Mouse (Mus musculus): Measurements from ENCODE around the gene Slc38a9.

The Slc38a9 gene

GRCm38 (mm10) chr13:112660574-112661381 lies at the start of gene Slc38a9:
Gene Slc38a9, plus strand, starts transcription at chr13:112660751.
- in situ Hi-C loops (cut with MboI; ENCODE audit: unreplicated experiment in 2 of 2), result loop anchor here (10.0 to 25.0 kb wide), 6 partner anchors 264 to 1223 kb away; partner anchors contain the start of genes Arl15 (in 2 of the 2), Dhx29 (in 1 of the 2) and Mtrex (in 1 of the 2)

- in situ Hi-C loops (cut with MboI; ENCODE audit: unreplicated experiment in 2 of 2), result no loop called here
Measured at GRCm38 (mm10) chr13:112621592-112621991, 39.0 kb upstream of the Slc38a9 start.

- in situ Hi-C loops (cut with MboI; ENCODE audit: unreplicated experiment in 2 of 2), result no loop called here
Measured at GRCm38 (mm10) chr13:112623656-112624055, 36.9 kb upstream of the Slc38a9 start.

GRCm38 (mm10) chr13:112624622-112625021 lies 35.9 kb upstream of the Slc38a9 start:
- in situ Hi-C loops (cut with MboI; ENCODE audit: unreplicated experiment in 2 of 2), result loop anchor here in 1 of 2 experiments (25.0 kb wide), 1 partner anchor 1237 kb away; no protein-coding TSS in a partner anchor

- in situ Hi-C loops (cut with MboI; ENCODE audit: unreplicated experiment in 2 of 2), result loop anchor here in 1 of 2 experiments (25.0 kb wide), 1 partner anchor 1238 kb away; no protein-coding TSS in a partner anchor
Measured at GRCm38 (mm10) chr13:112625566-112625965, 35.0 kb upstream of the Slc38a9 start.

- in situ Hi-C loops (cut with MboI; ENCODE audit: unreplicated experiment in 2 of 2), result loop anchor here in 1 of 2 experiments (25.0 kb wide), 1 partner anchor 1248 kb away; no protein-coding TSS in a partner anchor
Measured at GRCm38 (mm10) chr13:112635174-112635837, 25.2 kb upstream of the Slc38a9 start.

- in situ Hi-C loops (cut with MboI; ENCODE audit: unreplicated experiment in 2 of 2), result loop anchor here in 1 of 2 experiments (25.0 kb wide), 1 partner anchor 1249 kb away; no protein-coding TSS in a partner anchor
Measured at GRCm38 (mm10) chr13:112636498-112636897, 24.1 kb upstream of the Slc38a9 start.

- in situ Hi-C loops (cut with MboI; ENCODE audit: unreplicated experiment in 2 of 2), result loop anchor here in 1 of 2 experiments (25.0 kb wide), 1 partner anchor 1252 kb away; no protein-coding TSS in a partner anchor
Measured at GRCm38 (mm10) chr13:112639111-112639510, 21.4 kb upstream of the Slc38a9 start.

GRCm38 (mm10) chr13:112642897-112643296 lies 17.7 kb upstream of the Slc38a9 start:
- in situ Hi-C loops (cut with MboI; ENCODE audit: unreplicated experiment in 2 of 2), result loop anchor here in 1 of 2 experiments (25.0 kb wide), 1 partner anchor 1256 kb away; no protein-coding TSS in a partner anchor

- in situ Hi-C loops (cut with MboI; ENCODE audit: unreplicated experiment in 2 of 2), result loop anchor here in 1 of 2 experiments (25.0 kb wide), 1 partner anchor 1258 kb away; no protein-coding TSS in a partner anchor
Measured at GRCm38 (mm10) chr13:112644996-112645395, 15.6 kb upstream of the Slc38a9 start.

GRCm38 (mm10) chr13:112645529-112646186 lies 14.9 kb upstream of the Slc38a9 start:
- in situ Hi-C loops (cut with MboI; ENCODE audit: unreplicated experiment in 2 of 2), result loop anchor here in 1 of 2 experiments (25.0 kb wide), 1 partner anchor 1258 kb away; no protein-coding TSS in a partner anchor

GRCm38 (mm10) chr13:112651183-112651582 lies 9.4 kb upstream of the Slc38a9 start:
- in situ Hi-C loops (cut with MboI; ENCODE audit: unreplicated experiment in 2 of 2), result loop anchor here (25.0 kb wide), 5 partner anchors 611 to 1214 kb away; partner anchors contain the start of gene Arl15 (in 2 of the 2)

GRCm38 (mm10) chr13:112652205-112652604 lies 8.3 kb upstream of the Slc38a9 start, which contains the start of gene Ddx4:
Gene Ddx4, minus strand, starts transcription at chr13:112652475.
- in situ Hi-C loops (cut with MboI; ENCODE audit: unreplicated experiment in 2 of 2), result loop anchor here (25.0 kb wide), 5 partner anchors 610 to 1215 kb away; partner anchors contain the start of gene Arl15 (in 2 of the 2)

- in situ Hi-C loops (cut with MboI; ENCODE audit: unreplicated experiment in 2 of 2), result loop anchor here (10.0 to 25.0 kb wide), 6 partner anchors 265 to 1223 kb away; partner anchors contain the start of genes Arl15 (in 2 of the 2), Dhx29 (in 1 of the 2) and Mtrex (in 1 of the 2)
Measured at GRCm38 (mm10) chr13:112659986-112660573, 471 bp upstream of the Slc38a9 start.

- in situ Hi-C loops (cut with MboI; ENCODE audit: unreplicated experiment in 2 of 2), result loop anchor here (10.0 to 25.0 kb wide), 6 partner anchors 263 to 1224 kb away; partner anchors contain the start of genes Arl15 (in 2 of the 2), Dhx29 (in 1 of the 2) and Mtrex (in 1 of the 2)
Measured at GRCm38 (mm10) chr13:112661687-112662086, 1.1 kb downstream of the Slc38a9 start.

- in situ Hi-C loops (cut with MboI; ENCODE audit: unreplicated experiment in 2 of 2), result loop anchor here (10.0 to 25.0 kb wide), 6 partner anchors 258 to 1229 kb away; partner anchors contain the start of genes Arl15 (in 2 of the 2), Dhx29 (in 1 of the 2) and Mtrex (in 1 of the 2)
Measured at GRCm38 (mm10) chr13:112666433-112667024, 6.0 kb downstream of the Slc38a9 start.

- in situ Hi-C loops (cut with MboI; ENCODE audit: unreplicated experiment in 2 of 2), result loop anchor here (10.0 to 25.0 kb wide), 6 partner anchors 258 to 1230 kb away; partner anchors contain the start of genes Arl15 (in 2 of the 2), Dhx29 (in 1 of the 2) and Mtrex (in 1 of the 2)
Measured at GRCm38 (mm10) chr13:112667215-112667614, 6.7 kb downstream of the Slc38a9 start.

- in situ Hi-C loops (cut with MboI; ENCODE audit: unreplicated experiment in 2 of 2), result loop anchor here (5.0 to 25.0 kb wide), 8 partner anchors 223 to 1234 kb away; partner anchors contain the start of genes Arl15 (in 2 of the 2) and Cdc20b (in 1 of the 2)
Measured at GRCm38 (mm10) chr13:112671708-112672107, 11.2 kb downstream of the Slc38a9 start.
